Mouse (Mus musculus): ENCODE results near the gene Tcirg1. TPM values are rescaled to one million over a fixed set of nuclear protein-coding genes. Genes with fewer than 3 reads are reported as not detected.
A peak's percentile ranks its signal among the peaks of the same experiment; 100 is the strongest.

Tcirg1 gene
- polyA plus RNA-seq (2012; ENCODE audit: insufficient read depth, insufficient read length, missing spikeins) = 5.3 and 7.7 TPM in 2 replicates

DNA sequence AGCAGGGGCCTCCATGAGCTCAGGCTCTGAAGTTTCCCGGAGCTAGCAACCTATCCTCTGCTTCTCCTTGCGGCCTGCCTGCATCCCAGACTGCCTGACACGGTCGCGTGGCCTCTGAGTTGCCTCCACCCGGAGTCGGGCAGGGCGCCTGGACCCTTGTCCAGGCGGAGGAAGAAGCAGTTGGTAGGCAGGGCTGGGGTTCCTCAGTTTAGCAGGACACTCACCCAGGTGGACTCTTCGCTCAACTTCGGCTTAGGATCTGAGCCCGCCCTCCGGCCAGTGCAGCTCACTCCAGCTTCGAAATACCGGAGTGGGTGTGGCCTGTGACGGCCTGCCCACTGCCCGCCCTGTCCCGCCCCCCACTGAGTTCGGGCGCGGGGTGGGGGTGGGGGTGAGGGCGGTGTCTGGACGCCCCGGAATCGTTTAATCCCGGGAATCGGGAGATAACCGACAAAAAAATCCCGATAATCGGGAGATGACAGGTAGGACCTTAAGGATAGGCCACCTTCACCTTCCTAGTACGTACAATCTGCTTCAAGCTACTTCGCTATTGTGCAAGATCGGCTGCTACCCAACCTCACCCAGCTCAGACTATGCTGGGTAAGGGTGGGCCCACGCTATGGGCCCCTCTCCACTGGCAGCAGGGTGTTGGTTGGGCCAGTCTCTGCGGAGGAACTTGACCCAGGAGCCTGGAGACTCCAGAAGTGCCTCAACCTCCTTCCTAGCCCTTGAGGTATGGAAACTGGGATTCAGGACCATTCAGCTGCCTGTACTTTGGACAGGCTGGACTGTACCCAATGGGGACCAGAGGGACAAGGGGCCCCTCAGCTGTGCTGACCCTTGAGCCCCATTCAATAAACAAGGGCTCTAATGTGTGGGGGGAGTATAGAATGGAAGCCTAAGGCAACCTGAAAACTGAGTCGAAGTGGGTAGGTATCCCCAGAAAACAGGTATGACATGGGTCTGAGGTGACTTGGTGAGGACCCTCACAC is at the start of gene Tcirg1:
Tcirg1 (minus strand) TSS at position 339 of the 992 bp plus-strand sequence.
- Histone ChIP-seq H3K27ac (replicated peaks; ENCODE audit: low read depth, low read length) (peak within 1 kb of the TSS; percentile 86), H3K4me1 (ENCODE audit: control insufficient read depth, insufficient read depth, insufficient read length, low read length) (peaks cover 20% of the 10 kb centered on the region), H3K4me3 (ENCODE audit: insufficient read depth, low read depth, low read length) (peak within 1 kb of the TSS; percentile 90)

DNA sequence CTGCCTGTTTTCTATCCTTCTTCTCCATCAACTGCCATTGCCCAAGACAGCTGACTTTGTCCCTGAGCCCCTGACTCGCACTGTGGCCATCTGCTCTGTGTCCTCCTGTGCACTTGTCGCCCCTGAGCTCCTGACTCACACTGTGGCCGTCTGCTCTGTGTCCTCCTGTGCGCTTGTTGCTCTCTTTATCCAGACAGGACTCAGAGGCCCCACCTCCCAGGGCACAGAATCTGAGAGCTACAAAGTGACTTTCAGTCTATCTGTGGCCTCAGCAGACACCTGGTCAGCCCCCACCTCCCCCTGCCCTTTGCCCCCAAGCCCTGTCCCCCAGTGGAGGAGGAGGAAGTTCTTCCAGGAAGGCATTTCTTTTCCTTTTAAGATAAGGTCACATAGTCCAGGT is 48.9 kb upstream of the Tcirg1 start:
- H3K27ac ChIP-seq (replicated peaks; ENCODE audit: low read depth, low read length) = no peak overlapping the region
- H3K4me1 ChIP-seq (ENCODE audit: control insufficient read depth, insufficient read depth, insufficient read length, low read length) = peaks cover 3% of the 10 kb centered on the region; the same call in 1 of the 2 replicates
- H3K4me3 ChIP-seq (ENCODE audit: insufficient read depth, low read depth, low read length) = no peak overlapping the region

DNA sequence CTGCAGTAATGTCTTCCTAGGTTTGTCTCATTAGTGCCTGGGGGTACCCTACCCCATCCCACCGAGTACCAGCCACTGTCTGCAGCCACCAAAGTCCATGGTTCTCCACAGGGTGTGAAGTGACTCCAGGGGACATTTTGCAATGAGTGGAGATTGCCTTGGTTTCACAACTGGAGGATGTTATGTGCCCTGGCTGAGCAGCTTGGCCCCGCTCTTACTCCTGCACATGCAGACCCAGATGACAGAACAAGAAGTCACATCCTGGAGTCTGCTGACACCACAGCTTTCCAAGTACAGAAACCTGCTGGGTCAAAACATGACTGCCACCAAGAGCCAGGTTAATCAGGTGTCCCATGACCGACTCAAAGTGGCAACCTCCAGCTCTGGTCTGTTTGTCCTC is 48.1 kb upstream of the Tcirg1 start:
- no peak overlapping the region for H3K4me3 ChIP-seq (ENCODE audit: insufficient read depth, low read depth, low read length)
- H3K4me1 ChIP-seq (ENCODE audit: control insufficient read depth, insufficient read depth, insufficient read length, low read length) = peaks cover 3% of the 10 kb centered on the region; the same call in 1 of the 2 replicates
- H3K27ac ChIP-seq (replicated peaks; ENCODE audit: low read depth, low read length) = no peak overlapping the region

DNA sequence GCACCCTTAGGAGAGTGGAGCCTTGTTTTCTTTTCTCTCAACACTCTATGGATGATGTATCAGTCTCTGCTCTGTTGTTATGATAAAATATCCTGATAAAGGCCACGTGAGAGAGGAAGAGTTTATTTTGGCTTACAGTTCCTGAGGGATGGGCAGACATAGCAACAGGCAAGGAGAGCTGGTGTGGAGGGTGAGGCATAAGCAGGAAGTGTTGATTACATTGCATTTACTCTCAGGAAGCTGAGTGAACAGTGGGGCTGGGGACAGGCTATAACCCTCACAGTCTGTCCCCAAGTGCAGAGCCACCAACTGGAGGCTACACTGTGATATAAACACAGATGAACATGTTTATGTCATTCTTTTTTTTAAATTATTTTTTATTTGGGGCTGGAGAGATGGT is 45.2 kb upstream of the Tcirg1 start:
- Histone ChIP-seq H3K4me3 (ENCODE audit: insufficient read depth, low read depth, low read length) (no peak overlapping the region), H3K4me1 (ENCODE audit: control insufficient read depth, insufficient read depth, insufficient read length, low read length) (no peaks in the 10 kb centered on the region), H3K27ac (replicated peaks; ENCODE audit: low read depth, low read length) (no peak overlapping the region)

GRCm38 (mm10) chr19:3951461-3951860 is 44.5 kb upstream of the Tcirg1 start:
- H3K4me3 ChIP-seq (ENCODE audit: insufficient read depth, low read depth, low read length) = no peak overlapping the region
- H3K4me1 ChIP-seq (ENCODE audit: control insufficient read depth, insufficient read depth, insufficient read length, low read length) = no peaks in the 10 kb centered on the region

DNA sequence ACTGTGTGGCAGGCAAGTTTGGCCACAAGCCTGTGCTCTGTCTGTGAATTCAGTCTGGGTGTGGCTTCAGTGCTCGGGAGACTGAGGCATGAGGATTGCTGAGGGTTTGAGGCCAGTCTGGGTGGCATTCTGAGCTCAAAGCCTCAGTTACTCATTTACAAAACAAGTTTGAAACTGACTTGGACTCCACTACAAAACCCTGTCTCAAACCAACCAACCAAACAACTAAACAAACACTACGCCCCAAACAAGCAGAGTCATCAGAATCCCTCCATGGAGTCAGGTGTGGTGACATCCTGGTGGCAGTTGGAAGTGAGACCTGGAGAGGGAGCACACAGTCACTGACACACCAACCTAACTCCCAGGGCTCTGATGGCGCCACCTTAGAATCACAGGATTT is 43.4 kb upstream of the Tcirg1 start:
- Histone ChIP-seq H3K27ac (replicated peaks; ENCODE audit: low read depth, low read length) (no peak overlapping the region), H3K4me3 (ENCODE audit: insufficient read depth, low read depth, low read length) (no peak overlapping the region), H3K4me1 (ENCODE audit: control insufficient read depth, insufficient read depth, insufficient read length, low read length) (no peaks in the 10 kb centered on the region)

More at GRCm38 (mm10) chr19:3951461-3951860, 44.5 kb upstream of the Tcirg1 start:
- no peak overlapping the region for H3K27ac ChIP-seq (replicated peaks; ENCODE audit: low read depth, low read length)

- no peak overlapping the region for H3K27ac ChIP-seq (replicated peaks; ENCODE audit: low read depth, low read length)
These were observed 41.6 kb upstream of the Tcirg1 start for GRCm38 (mm10) chr19:3948546-3948945.

GRCm38 (mm10) chr19:3947813-3948212 is 40.9 kb upstream of the Tcirg1 start:
- no peak overlapping the region for H3K27ac ChIP-seq (replicated peaks; ENCODE audit: low read depth, low read length)

More at GRCm38 (mm10) chr19:3948546-3948945, 41.6 kb upstream of the Tcirg1 start:
- H3K4me1 ChIP-seq (ENCODE audit: control insufficient read depth, insufficient read depth, insufficient read length, low read length) = no peaks in the 10 kb centered on the region
- no peak overlapping the region for H3K4me3 ChIP-seq (ENCODE audit: insufficient read depth, low read depth, low read length)

GRCm38 (mm10) chr19:3946715-3947114 is 39.8 kb upstream of the Tcirg1 start:
- no peak overlapping the region for H3K27ac ChIP-seq (replicated peaks; ENCODE audit: low read depth, low read length)
- H3K4me3 ChIP-seq (ENCODE audit: insufficient read depth, low read depth, low read length) = no peak overlapping the region
- H3K4me1 ChIP-seq (ENCODE audit: control insufficient read depth, insufficient read depth, insufficient read length, low read length) = no peaks in the 10 kb centered on the region; the same call in 1 of the 2 replicates

More at GRCm38 (mm10) chr19:3947813-3948212, 40.9 kb upstream of the Tcirg1 start:
- H3K4me3 ChIP-seq (ENCODE audit: insufficient read depth, low read depth, low read length) = no peak overlapping the region
- no peaks in the 10 kb centered on the region for H3K4me1 ChIP-seq (ENCODE audit: control insufficient read depth, insufficient read depth, insufficient read length, low read length)

- H3K27ac ChIP-seq (replicated peaks; ENCODE audit: low read depth, low read length) = no peak overlapping the region
- no peaks in the 10 kb centered on the region; the same call in 1 of the 2 replicates for H3K4me1 ChIP-seq (ENCODE audit: control insufficient read depth, insufficient read depth, insufficient read length, low read length)
- no peak overlapping the region for H3K4me3 ChIP-seq (ENCODE audit: insufficient read depth, low read depth, low read length)
These were observed 39.1 kb upstream of the Tcirg1 start for GRCm38 (mm10) chr19:3945872-3946564.

DNA sequence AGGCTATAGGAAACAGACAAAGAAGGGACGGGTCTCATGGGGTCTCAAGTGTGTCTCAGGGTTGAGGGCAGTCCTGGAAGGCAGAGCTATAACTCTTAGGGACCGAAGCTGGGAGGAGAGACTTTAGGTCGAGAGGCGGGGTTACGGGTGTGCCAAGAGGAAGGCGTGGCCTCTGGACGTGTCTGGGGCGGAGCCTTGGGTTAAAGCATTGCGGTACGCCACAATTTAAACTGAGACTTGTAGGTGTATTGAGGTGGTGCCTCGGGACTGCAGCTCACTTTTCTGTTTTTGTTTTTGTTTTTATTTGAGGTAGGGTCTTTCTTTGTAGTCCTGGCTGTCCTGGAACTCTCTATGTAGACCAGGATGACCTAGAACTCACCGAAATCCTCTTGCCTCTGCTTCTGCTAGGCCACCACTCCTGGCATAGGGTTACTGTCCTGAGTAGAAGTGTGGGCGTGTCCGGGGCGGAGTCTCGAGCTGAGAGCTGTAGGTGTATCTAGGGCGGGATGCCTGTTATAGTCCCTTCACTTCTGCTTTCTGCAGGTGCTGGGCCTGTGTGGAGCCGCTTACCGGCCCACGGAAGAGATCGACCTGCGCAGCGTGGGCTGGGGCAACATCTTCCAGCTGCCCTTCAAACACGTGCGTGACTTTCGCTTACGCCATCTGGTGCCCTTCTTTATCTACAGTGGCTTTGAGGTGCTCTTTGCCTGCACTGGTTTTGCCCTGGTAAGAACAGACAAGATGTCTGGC is 36.2 kb upstream of the Tcirg1 start:
- Histone ChIP-seq H3K4me3 (ENCODE audit: insufficient read depth, low read depth, low read length) (no peak overlapping the region), H3K4me1 (ENCODE audit: control insufficient read depth, insufficient read depth, insufficient read length, low read length) (no peaks in the 10 kb centered on the region; the same call in 1 of the 2 replicates), H3K27ac (replicated peaks; ENCODE audit: low read depth, low read length) (no peak overlapping the region)

DNA sequence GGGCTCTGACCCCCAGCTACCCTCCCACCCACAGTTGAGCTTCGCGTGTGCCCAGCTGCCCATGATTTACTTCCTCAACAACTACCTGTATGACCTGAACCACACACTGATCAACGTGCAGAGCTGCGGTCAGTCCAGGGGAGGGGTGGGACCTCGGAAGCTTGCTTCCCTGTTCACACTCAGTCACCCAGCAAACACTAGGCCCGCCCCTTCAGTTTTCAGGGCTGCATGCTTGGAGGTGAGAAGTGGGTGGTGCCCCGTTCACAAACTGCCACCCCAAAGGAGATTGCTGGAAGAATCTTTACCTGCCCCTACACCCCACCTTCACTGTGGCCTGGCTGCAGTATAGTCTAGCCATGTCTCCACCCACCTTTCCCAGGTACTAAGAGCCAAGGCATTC is 35.4 kb upstream of the Tcirg1 start:
- H3K4me1 ChIP-seq (ENCODE audit: control insufficient read depth, insufficient read depth, insufficient read length, low read length) = no peaks in the 10 kb centered on the region; the same call in 1 of the 2 replicates
- no peak overlapping the region for H3K4me3 ChIP-seq (ENCODE audit: insufficient read depth, low read depth, low read length)
- no peak overlapping the region for H3K27ac ChIP-seq (replicated peaks; ENCODE audit: low read depth, low read length)

DNA sequence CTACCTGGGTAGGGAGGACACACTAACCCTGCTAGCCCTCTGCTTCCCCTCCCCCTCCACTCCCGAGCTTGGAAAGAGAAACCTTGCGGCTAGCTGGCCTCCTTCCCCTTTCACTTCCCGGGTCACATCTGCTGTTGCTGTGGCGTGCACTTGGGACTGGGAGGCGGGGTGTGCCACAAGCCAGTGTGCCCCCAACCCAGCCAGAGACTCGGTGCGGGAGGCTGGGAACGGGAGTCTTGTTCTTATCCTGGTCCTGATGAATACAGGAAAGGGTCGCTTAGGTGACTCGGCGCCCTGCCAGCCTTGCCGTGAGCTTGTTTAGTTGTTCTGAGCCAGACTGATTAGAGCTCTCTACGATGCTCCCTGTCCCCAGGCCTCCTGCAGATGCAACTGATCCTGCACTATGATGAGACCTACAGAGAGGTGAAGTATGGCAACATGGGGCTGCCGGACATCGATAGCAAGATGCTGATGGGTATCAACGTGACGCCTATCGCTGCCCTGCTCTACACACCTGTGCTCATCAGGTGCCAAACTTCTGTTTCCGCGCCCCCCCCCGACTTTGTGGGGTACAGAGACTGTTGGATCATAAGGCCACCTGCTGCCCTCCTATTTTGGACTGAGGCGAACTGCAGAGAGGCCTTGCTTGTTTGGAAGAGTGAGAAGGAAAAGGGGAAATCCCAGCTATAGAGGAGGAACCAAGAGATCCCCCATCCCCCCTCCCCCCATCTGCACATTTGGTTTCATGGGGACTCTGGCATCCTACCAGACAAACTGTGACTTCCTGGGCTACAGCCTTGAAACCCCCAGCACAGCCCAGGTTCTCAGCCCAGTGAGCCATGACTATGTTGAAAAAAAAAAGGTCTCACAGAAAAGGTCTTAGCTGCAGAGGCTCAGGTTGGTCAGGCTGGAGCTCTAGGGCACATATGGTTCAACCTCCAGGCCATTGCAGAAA is 29.2 kb upstream of the Tcirg1 start:
- H3K27ac ChIP-seq (replicated peaks; ENCODE audit: low read depth, low read length) = peak overlapping the region; percentile 40
- H3K4me1 ChIP-seq (ENCODE audit: control insufficient read depth, insufficient read depth, insufficient read length, low read length) = no peaks in the 10 kb centered on the region; the same call in 1 of the 2 replicates
- peak overlapping the region; percentile 74 for H3K4me3 ChIP-seq (ENCODE audit: insufficient read depth, low read depth, low read length)
